Mouse (Mus musculus): ENCODE results near the gene Rpap3.

GRCm38 (mm10) chr15:97743210-97743609 is 37.6 kb upstream of the Rpap3 start:
- TF ChIP-seq CTCF (IDR thresholded peaks at IDR 0.05; ENCODE audit: control insufficient read depth, insufficient read depth, insufficient read length) (no peak), CEBPB (IDR thresholded peaks at IDR 0.05; ENCODE audit: low read depth) (no peak), MYOD1 (IDR thresholded peaks at IDR 0.05; ENCODE audit: control insufficient read depth, insufficient read length, low read depth) (no peak), USF1 (IDR thresholded peaks at IDR 0.05; ENCODE audit: low read depth) (no peak), MAX (IDR thresholded peaks at IDR 0.05) (no peak)
